10 mouse cellular contexts compared by ENCODE assay signal in genomic region chr15:103315979-103316776, GRCm38 (mm10). TPM values are rescaled to one million over a fixed set of nuclear protein-coding genes. Genes with fewer than 3 reads are reported as not detected.
DNase-seq lines count a peak whose midpoint lies in the region; ATAC-seq and TF ChIP-seq lines count a peak whose summit lies in the region.
"Had no signal": no experiment of that assay in that cellular context is flagged by ENCODE, and none has a peak within 500 bp of the region (broad histone marks: within the 10 kb centered on the region; RNA-seq: fewer than 3 reads in every experiment).

No protein-coding gene starts in this region.

- H3K36me3 ChIP-seq in lung, embryonic 14.5 days (ENCODE audit: insufficient read depth): peaks cover 32% of the 10 kb centered on the region
- peaks cover 36% of the 10 kb centered on the region; the same call in 1 of the 2 replicates for H3K36me3 ChIP-seq in limb, embryonic 15.5 days

- no peak overlapping the region for H3K9ac ChIP-seq in lung, embryonic 14.5 days
- no peak overlapping the region for H3K9ac ChIP-seq in limb, embryonic 15.5 days
- H3K9ac ChIP-seq: liver, embryonic 15.5 days; neural tube, embryonic 12.5 days had no signal

- H3K4me2 ChIP-seq in lung, embryonic 14.5 days: no peak overlapping the region
- H3K4me2 ChIP-seq in limb, embryonic 15.5 days: no peak overlapping the region
- H3K4me2 ChIP-seq: liver, embryonic 15.5 days had no signal

- H3K27ac ChIP-seq in lung, embryonic 14.5 days (ENCODE audit: low read depth): no peak overlapping the region
- peak overlapping the region; percentile 80 for H3K27ac ChIP-seq in limb, embryonic 15.5 days
- H3K27ac ChIP-seq: liver, embryonic 15.5 days; neural tube, embryonic 12.5 days had no signal

- no peaks in the 10 kb centered on the region for H3K9me3 ChIP-seq in lung, embryonic 14.5 days (ENCODE audit: low read depth, low read length)
- H3K9me3 ChIP-seq in limb, embryonic 15.5 days: no peaks in the 10 kb centered on the region
- H3K9me3 ChIP-seq: liver, embryonic 15.5 days; neural tube, embryonic 12.5 days had no signal

- H3K4me3 ChIP-seq in lung, embryonic 14.5 days (ENCODE audit: low read depth, low read length): no peak overlapping the region
- H3K4me3 ChIP-seq in limb, embryonic 15.5 days: no peak overlapping the region
- H3K4me3 ChIP-seq: liver, embryonic 15.5 days; neural tube, embryonic 12.5 days had no signal

- H3K27me3 ChIP-seq in lung, embryonic 14.5 days (ENCODE audit: insufficient read depth, low read length): no peaks in the 10 kb centered on the region
- no peaks in the 10 kb centered on the region for H3K27me3 ChIP-seq in limb, embryonic 15.5 days
- H3K27me3 ChIP-seq: liver, embryonic 15.5 days; neural tube, embryonic 12.5 days had no signal

- peak; percentile 31 for DNase-seq in adrenal gland, adult 2 months
- DNase-seq in adrenal gland, postnatal 4 days (ENCODE audit: low spot score in 2 of 2): no peak
- no peak for DNase-seq in lung, embryonic 14.5 days
- DNase-seq in lung, postnatal 10 days: no peak
- peak; percentile 65 for DNase-seq in gastrocnemius, postnatal 10 days
- DNase-seq in cerebellum, postnatal 36 days: no peak
- DNase-seq in spleen, postnatal 4 days (ENCODE audit: low spot score in 2 of 2): no peak

- no peaks in the 10 kb centered on the region; the same call in 1 of the 2 replicates for H3K4me1 ChIP-seq in lung, embryonic 14.5 days (ENCODE audit: insufficient read depth)
- peaks cover 48% of the 10 kb centered on the region for H3K4me1 ChIP-seq in limb, embryonic 15.5 days

- ATAC-seq in lung, embryonic 14.5 days (ENCODE audit: insufficient read depth): peak; percentile 0; the same call in 1 of the 2 replicates
- peak; percentile 32; the same call in 1 of the 2 replicates for ATAC-seq in limb, embryonic 15.5 days (ENCODE audit: insufficient number of reproducible peaks, low FRiP score, low TSS enrichment, low read depth)

- 71% methylated on average over 10 of the region's 10 CpGs for WGBS in lung, embryonic 14.5 days
- WGBS in limb, embryonic 15.5 days: 39% methylated on average over 10 of the region's 10 CpGs

- TF ChIP-seq CTCF in lung, embryonic 14.5 days (IDR thresholded peaks at IDR 0.05; ENCODE audit: low read depth): no peak

RNA-seq across cellular contexts. Expression of gene Gpr84, which starts 5.8 kb away (rescaled TPM):
- not detected for total RNA-seq in adrenal gland, adult 2 months (2021)
- polyA plus RNA-seq in adrenal gland, adult 2 months (2012; rRNA removed): 0.09 and 0.15 TPM in 2 replicates
- total RNA-seq in adrenal gland, postnatal 4 days (2021): not detected
- polyA plus RNA-seq in lung, embryonic 14.5 days (2014; fragmentation: Nextera tagmentation; extraction: Ambion mirVana): 0.61 TPM in 1 of 2 replicates, not detected in the other
- under 1 TPM in 1 of 2 experiments, not detected in 1; 0.14 TPM for total RNA-seq in gastrocnemius, postnatal 10 days (2021)
- polyA plus RNA-seq in limb, embryonic 15.5 days (2015; fragmentation: Nextera tagmentation; extraction: Ambion mirVana): 0.20 and 0.36 TPM in 2 replicates

RNA-seq across cellular contexts. Expression of gene Zfp385a, which starts 23.7 kb away (rescaled TPM):
- 10 to 100 TPM; 10.1 to 18.3 TPM for total RNA-seq in adrenal gland, adult 2 months (2021)
- 16.7 and 17.1 TPM in 2 replicates for polyA plus RNA-seq in adrenal gland, adult 2 months (2012; rRNA removed)
- total RNA-seq in adrenal gland, postnatal 4 days (2021): 10 to 100 TPM; 22.5 to 29.7 TPM
- polyA plus RNA-seq in lung, embryonic 14.5 days (2014; fragmentation: Nextera tagmentation; extraction: Ambion mirVana): 11.8 and 12.0 TPM in 2 replicates
- total RNA-seq in gastrocnemius, postnatal 10 days (2021): 10 to 100 TPM; 39.3 to 45.7 TPM
- 17.1 and 19.4 TPM in 2 replicates for polyA plus RNA-seq in limb, embryonic 15.5 days (2015; fragmentation: Nextera tagmentation; extraction: Ambion mirVana)

RNA-seq across cellular contexts. Expression of gene Copz1, which starts 43.7 kb away (rescaled TPM):
- 100 to 1,000 TPM; 146 to 152 TPM for total RNA-seq in adrenal gland, adult 2 months (2021)
- 51.3 and 59.7 TPM in 2 replicates for polyA plus RNA-seq in adrenal gland, adult 2 months (2012; rRNA removed)
- total RNA-seq in adrenal gland, postnatal 4 days (2021): 100 to 1,000 TPM; 132 to 140 TPM
- polyA plus RNA-seq in lung, embryonic 14.5 days (2014; fragmentation: Nextera tagmentation; extraction: Ambion mirVana): 304 and 306 TPM in 2 replicates
- total RNA-seq in gastrocnemius, postnatal 10 days (2021): 10 to 100 TPM; 45.3 to 51.4 TPM
- 270 and 286 TPM in 2 replicates for polyA plus RNA-seq in limb, embryonic 15.5 days (2015; fragmentation: Nextera tagmentation; extraction: Ambion mirVana)

RNA-seq across cellular contexts. Expression of gene Itga5, which starts 50.4 kb away (rescaled TPM):
- total RNA-seq in adrenal gland, adult 2 months (2021): 10 to 100 TPM; 28.4 to 36.0 TPM
- polyA plus RNA-seq in adrenal gland, adult 2 months (2012; rRNA removed): 28.5 and 33.7 TPM in 2 replicates
- 10 to 100 TPM; 47.2 to 52.5 TPM for total RNA-seq in adrenal gland, postnatal 4 days (2021)
- polyA plus RNA-seq in lung, embryonic 14.5 days (2014; fragmentation: Nextera tagmentation; extraction: Ambion mirVana): 46.7 and 47.7 TPM in 2 replicates
- 10 to 100 TPM; 27.6 to 40.5 TPM for total RNA-seq in gastrocnemius, postnatal 10 days (2021)
- 62.0 and 64.9 TPM in 2 replicates for polyA plus RNA-seq in limb, embryonic 15.5 days (2015; fragmentation: Nextera tagmentation; extraction: Ambion mirVana)

RNA-seq across cellular contexts. Expression of gene Nfe2, which starts 58.0 kb away (rescaled TPM):
- under 1 TPM; 0.21 to 0.95 TPM for total RNA-seq in adrenal gland, adult 2 months (2021)
- 0.38 and 0.83 TPM in 2 replicates for polyA plus RNA-seq in adrenal gland, adult 2 months (2012; rRNA removed)
- 1 to 10 TPM; 5.8 to 8.9 TPM for total RNA-seq in adrenal gland, postnatal 4 days (2021)
- polyA plus RNA-seq in lung, embryonic 14.5 days (2014; fragmentation: Nextera tagmentation; extraction: Ambion mirVana): 3.9 TPM in 2 replicates
- 1 to 10 TPM in 1 of 2 experiments, not detected in 1; 1.2 TPM for total RNA-seq in gastrocnemius, postnatal 10 days (2021)
- 1.5 and 2.2 TPM in 2 replicates for polyA plus RNA-seq in limb, embryonic 15.5 days (2015; fragmentation: Nextera tagmentation; extraction: Ambion mirVana)

Comparison
In these comparisons a context has a peak if more than half of its experiments do, and no peak if none do; other contexts are left out.
1. DNase-seq: peak in adrenal gland, adult 2 months (single experiment) and gastrocnemius, postnatal 10 days (single experiment); none in adrenal gland, postnatal 4 days (0 of 2), lung, embryonic 14.5 days (single experiment), lung, postnatal 10 days (single experiment), cerebellum, postnatal 36 days (0 of 2) and spleen, postnatal 4 days (0 of 2).